Mouse (Mus musculus) kidney, postnatal 36 days (tissue): ENCODE measurements around the gene Tbx6.
"Not testable (repeated sequence)": the region's sequence is repeated elsewhere in the genome, so short reads cannot be mapped to it uniquely, and the experiment has no call there.

ENCODE experiments used
- DNase-seq, 2 experiments: peaks; one replicate each; pipeline ENCODE4 v3.0.0; 2021 to 2022; ENCODE audit warnings: mixed read lengths in 2 of 2

The Tbx6 gene

GRCm38 (mm10) chr7:126770784-126771183 lies 10.5 kb upstream of the Tbx6 start:
- no peak for DNase-seq

- no peak for DNase-seq
Measured at GRCm38 (mm10) chr7:126773351-126773750, 7.9 kb upstream of the Tbx6 start.

GRCm38 (mm10) chr7:126774463-126774862 lies 6.8 kb upstream of the Tbx6 start:
- no peak for DNase-seq

- peak in 1 of 2 experiments; percentile 48 for DNase-seq
Measured at GRCm38 (mm10) chr7:126775185-126775977, 5.9 kb upstream of the Tbx6 start.

- DNase-seq, result no peak
Measured at GRCm38 (mm10) chr7:126775978-126776234, 5.4 kb upstream of the Tbx6 start.

GRCm38 (mm10) chr7:126776598-126777057 lies 4.7 kb upstream of the Tbx6 start, which contains the start of gene Ypel3:
Gene Ypel3, plus strand, starts transcription at chr7:126776955.
- DNase-seq, result peak; percentile 98 to 99

GRCm38 (mm10) chr7:126777476-126777875 lies 3.8 kb upstream of the Tbx6 start:
- DNase-seq, result peak; percentile 36 to 49

- no peak for DNase-seq
Measured at GRCm38 (mm10) chr7:126778147-126778546, 3.1 kb upstream of the Tbx6 start.

GRCm38 (mm10) chr7:126779101-126779500 lies 2.2 kb upstream of the Tbx6 start:
- DNase-seq, result not testable (repeated sequence)

- DNase-seq, result peak; percentile 90 to 94
Measured at GRCm38 (mm10) chr7:126779983-126780970, 1.0 kb upstream of the Tbx6 start.

GRCm38 (mm10) chr7:126781661-126782370 lies 533 bp downstream of the Tbx6 start:
- no peak for DNase-seq

GRCm38 (mm10) chr7:126782693-126783092 lies 1.4 kb downstream of the Tbx6 start:
- no peak for DNase-seq

- no peak for DNase-seq
Measured at GRCm38 (mm10) chr7:126784469-126784868, 3.2 kb downstream of the Tbx6 start.

GRCm38 (mm10) chr7:126785056-126785455 lies 3.8 kb downstream of the Tbx6 start:
- no peak for DNase-seq

GRCm38 (mm10) chr7:126786142-126786541 lies 4.9 kb downstream of the Tbx6 start:
- DNase-seq, result no peak

- DNase-seq, result no peak
Measured at GRCm38 (mm10) chr7:126789141-126789540, 7.9 kb downstream of the Tbx6 start.

- DNase-seq, result peak; percentile 98 to 99
Measured at GRCm38 (mm10) chr7:126791851-126792720, 10.8 kb downstream of the Tbx6 start, which contains the start of gene Ppp4c. Gene Ppp4c, minus strand, starts transcription at chr7:126792496.

- no peak for DNase-seq
Measured at GRCm38 (mm10) chr7:126792721-126793443, 11.6 kb downstream of the Tbx6 start.

GRCm38 (mm10) chr7:126793456-126794270 lies 12.4 kb downstream of the Tbx6 start:
- DNase-seq, result no peak

GRCm38 (mm10) chr7:126794271-126794605 lies 13.0 kb downstream of the Tbx6 start:
- DNase-seq, result no peak
